Mouse (Mus musculus) CH12.LX (cell line): ENCODE measurements at regions not wholly inside any gene's neighbourhood (a gene's known extent, or its start where the extent isn't known, plus 50 kb on each side); places are given as distances from the start of the nearest gene placed in this dataset.

Source experiments
- BHLHE40 ChIP-seq: IDR thresholded peaks from 2 replicates; pipeline ENCODE4 v1.6.1; 2011; ENCODE audit warnings: mild to moderate bottlenecking, low read depth, low read length, improper control_type of control experiment
- CHD2 ChIP-seq: IDR thresholded peaks from 2 replicates; pipeline ENCODE4 v1.6.1; 2011; ENCODE audit warnings: low read length, improper control_type of control experiment
- CTCF ChIP-seq, 2 experiments: IDR thresholded peaks in 1 of 2; conservative IDR thresholded peaks in 1 of 2; 2 replicates each; pipeline ENCODE4 v1.5.1; 2011 to 2012; ENCODE audit warnings: low read depth in 2 of 2, low read length in 2 of 2, improper control_type of control experiment in 1 of 2, inconsistent platforms in 1 of 2, mild to moderate bottlenecking in 1 of 2, moderate library complexity in 1 of 2
- E2F4 ChIP-seq: IDR thresholded peaks from 2 replicates; pipeline ENCODE4 v1.6.1; 2011; ENCODE audit warnings: low read depth, low read length, improper control_type of control experiment; ENCODE audit not compliant: insufficient replicate concordance
- EP300 ChIP-seq: IDR thresholded peaks from 2 replicates; pipeline ENCODE4 v1.6.1; 2011; ENCODE audit warnings: low read length, improper control_type of control experiment
- ETS1 ChIP-seq: conservative IDR thresholded peaks from 2 replicates; pipeline ENCODE4 v1.6.1; 2012; ENCODE audit warnings: low read depth, mild to moderate bottlenecking, inconsistent platforms, low read length, improper control_type of control experiment, moderate library complexity
- GABPA ChIP-seq: IDR thresholded peaks from 2 replicates; pipeline ENCODE4 v1.6.1; 2012; ENCODE audit warnings: low read depth, low read length, improper control_type of control experiment, inconsistent platforms; ENCODE audit not compliant: insufficient replicate concordance
- JUN ChIP-seq: IDR thresholded peaks from 2 replicates; pipeline ENCODE4 v1.6.1; 2011; ENCODE audit warnings: low read depth, mild to moderate bottlenecking, low read length, improper control_type of control experiment, moderate library complexity; ENCODE audit not compliant: insufficient read depth
- MAFK ChIP-seq: IDR thresholded peaks from 2 replicates; pipeline ENCODE4 v1.6.1; 2011; ENCODE audit warnings: low read length, improper control_type of control experiment; ENCODE audit not compliant: insufficient replicate concordance
- RCOR1 ChIP-seq: conservative IDR thresholded peaks from 2 replicates; pipeline ENCODE4 v1.6.1; 2012; ENCODE audit warnings: low read depth, mild to moderate bottlenecking, inconsistent platforms, low read length, improper control_type of control experiment
- TBP ChIP-seq: conservative IDR thresholded peaks from 2 replicates; pipeline ENCODE4 v1.6.1; 2011; ENCODE audit warnings: low read depth, low read length, improper control_type of control experiment
- TCF12 ChIP-seq: IDR thresholded peaks from 2 replicates; pipeline ENCODE4 v1.6.1; 2014; ENCODE audit warnings: low read depth, mild to moderate bottlenecking, inconsistent platforms, low read length, improper control_type of control experiment
- USF1 ChIP-seq: IDR thresholded peaks from 2 replicates; pipeline ENCODE4 v1.6.1; 2014; ENCODE audit warnings: low read depth, mild to moderate bottlenecking, inconsistent platforms, low read length, improper control_type of control experiment
- ZNF384 ChIP-seq: IDR thresholded peaks from 2 replicates; pipeline ENCODE4 v1.6.1; 2012; ENCODE audit warnings: low read depth, low read length, improper control_type of control experiment, inconsistent platforms

DNA sequence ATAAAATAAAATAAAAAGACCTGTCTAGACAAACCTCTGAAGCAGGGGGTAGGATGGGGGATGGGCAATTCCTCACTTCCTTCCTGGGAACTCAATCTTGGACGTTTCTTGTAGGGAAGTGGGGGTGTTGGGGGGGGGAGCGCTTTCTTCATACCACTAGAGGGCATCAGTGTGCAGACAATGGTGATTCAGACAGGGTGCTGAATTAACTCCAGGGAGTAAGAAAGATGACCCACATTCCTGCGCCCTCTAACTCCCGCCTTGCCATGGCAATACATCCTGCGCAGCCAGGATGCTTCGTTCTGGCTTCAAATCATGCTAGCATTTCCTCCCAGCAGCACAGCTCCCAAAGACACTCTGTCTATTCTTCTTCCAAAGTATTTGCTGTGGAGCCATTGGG is 87.4 kb upstream of the Shisa6 start:
- TF ChIP-seq CTCF (conservative IDR thresholded peaks at IDR 0.05 in 1 of 2, IDR thresholded peaks at IDR 0.05 in 1 of 2; ENCODE audit: low read depth in 2 of 2, low read length in 2 of 2) (peak; percentile 24 to 76; a peak in 2 of 4 replicates), MAFK (no peak), CHD2 (no peak), JUN (no peak), USF1 (no peak), ZNF384 (no peak), ETS1 (no peak), RCOR1 (no peak), BHLHE40 (no peak), TBP (no peak), E2F4 (no peak), GABPA (no peak), EP300 (no peak), TCF12 (no peak)
